Mouse (Mus musculus) left cerebral cortex, adult 9 months (tissue): Measurements from ENCODE around the gene Crip1.
A peak's percentile ranks its signal among the peaks of the same experiment; 100 is the strongest.

Experiments used
- DNase-seq, 2 experiments: peaks; one replicate each; pipeline ENCODE4 v3.0.0; 2022; ENCODE audit warnings: low spot score in 2 of 2

Gene Crip1

DNA sequence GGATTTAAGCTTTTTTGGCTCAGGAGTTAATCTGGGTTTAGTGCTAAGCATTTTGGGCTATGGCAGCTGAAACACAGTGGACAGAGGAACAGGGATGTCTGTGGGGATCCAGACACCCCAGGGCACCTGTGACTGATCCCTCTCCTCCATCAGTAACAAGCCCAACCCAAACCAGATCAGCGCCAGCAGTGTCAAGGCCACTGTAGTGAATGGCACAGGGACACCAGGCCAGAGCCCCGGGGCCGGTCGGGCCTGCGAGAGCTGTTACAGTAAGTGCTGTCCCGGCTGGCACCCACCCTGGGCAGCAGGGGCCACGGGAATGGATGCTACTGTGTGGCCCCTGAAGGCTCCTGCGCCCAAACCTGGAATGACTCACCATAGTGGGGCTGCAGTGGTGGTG lies 15.4 kb upstream of the Crip1 start:
- no peak for DNase-seq

DNA sequence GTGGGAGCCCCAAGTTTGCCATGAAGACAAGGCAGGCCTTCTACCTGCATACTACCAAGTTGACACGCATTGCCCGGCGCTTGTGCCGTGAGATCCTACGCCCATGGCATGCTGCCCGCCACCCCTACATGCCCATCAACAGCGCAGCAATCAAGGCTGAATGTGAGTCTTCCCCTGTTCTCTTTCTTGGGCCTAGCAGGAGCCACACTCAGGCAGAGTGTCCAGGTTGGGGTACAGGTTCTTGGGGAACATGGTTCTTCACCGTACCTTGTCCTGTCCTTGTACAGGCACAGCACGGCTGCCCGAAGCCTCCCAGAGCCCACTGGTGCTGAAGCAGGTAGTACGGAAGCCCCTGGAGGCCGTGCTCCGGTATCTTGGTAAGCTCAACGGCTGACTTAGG lies 14.5 kb upstream of the Crip1 start:
- DNase-seq = no peak

DNA sequence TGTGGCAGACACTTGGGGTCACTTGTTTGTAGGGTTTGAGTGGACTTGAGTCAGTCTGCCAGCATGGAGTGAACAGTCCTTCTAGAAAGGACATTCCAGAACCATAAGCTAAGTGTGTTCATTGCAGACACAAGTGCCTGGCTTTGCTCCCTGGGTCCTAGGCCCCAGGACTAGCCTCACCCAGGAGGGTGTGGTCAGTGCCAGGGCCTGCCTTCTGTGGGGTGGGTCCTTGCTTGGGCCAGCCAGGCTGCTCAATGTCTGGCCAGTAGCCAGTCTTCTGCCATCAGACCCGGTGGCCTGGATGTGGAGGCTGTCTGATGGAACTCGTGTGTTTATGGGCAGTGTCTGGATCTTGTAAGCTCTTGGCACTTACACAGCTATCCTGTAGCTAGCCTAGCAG lies 13.5 kb upstream of the Crip1 start:
- DNase-seq = no peak

DNA sequence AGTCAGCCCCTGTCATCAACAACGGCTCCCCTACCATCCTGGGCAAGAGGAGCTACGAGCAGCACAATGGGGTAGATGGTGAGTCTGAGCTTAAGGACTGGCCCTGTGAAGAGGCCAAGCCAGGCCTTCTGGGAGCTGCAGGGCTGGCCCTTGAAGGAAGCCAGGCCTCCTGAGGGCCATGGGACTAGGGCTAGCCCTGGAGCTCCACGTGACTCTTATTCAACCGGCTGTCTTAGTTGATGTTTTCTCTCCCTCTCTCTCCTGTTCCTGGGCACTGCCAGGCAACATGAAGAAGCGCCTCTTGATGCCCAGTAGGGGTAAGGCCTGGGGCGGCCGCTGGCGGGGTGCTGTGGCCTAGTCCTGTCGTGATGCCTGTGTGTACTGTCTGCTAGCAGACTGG lies 12.9 kb upstream of the Crip1 start:
- DNase-seq = no peak

DNA sequence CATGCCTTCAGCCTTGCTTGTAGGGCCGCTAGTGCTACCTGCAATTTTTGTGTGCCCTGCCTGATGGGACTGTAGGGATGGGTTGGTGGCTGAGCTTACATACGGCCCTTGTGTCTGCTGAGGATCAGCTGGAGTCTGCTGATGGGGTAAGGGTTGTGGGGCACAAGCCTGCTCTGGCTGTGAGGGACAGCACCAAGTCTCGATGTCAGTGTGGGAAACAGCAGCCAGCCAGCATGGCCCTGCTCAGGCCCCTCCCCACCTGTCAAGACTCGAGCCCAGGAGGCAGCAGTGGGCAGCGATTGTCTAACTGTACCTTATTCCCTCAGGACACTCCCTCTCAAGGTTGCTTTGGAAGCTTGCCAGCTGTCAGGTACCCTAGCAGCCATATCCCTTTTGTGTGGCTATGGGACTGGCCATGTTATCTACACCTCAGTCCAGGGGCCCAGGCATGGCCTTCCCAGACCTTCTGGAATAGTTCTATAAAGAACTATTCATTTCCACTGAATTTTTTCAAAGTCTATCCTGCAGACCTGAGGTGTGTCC lies 12.2 kb upstream of the Crip1 start:
- DNase-seq = no peak

DNA sequence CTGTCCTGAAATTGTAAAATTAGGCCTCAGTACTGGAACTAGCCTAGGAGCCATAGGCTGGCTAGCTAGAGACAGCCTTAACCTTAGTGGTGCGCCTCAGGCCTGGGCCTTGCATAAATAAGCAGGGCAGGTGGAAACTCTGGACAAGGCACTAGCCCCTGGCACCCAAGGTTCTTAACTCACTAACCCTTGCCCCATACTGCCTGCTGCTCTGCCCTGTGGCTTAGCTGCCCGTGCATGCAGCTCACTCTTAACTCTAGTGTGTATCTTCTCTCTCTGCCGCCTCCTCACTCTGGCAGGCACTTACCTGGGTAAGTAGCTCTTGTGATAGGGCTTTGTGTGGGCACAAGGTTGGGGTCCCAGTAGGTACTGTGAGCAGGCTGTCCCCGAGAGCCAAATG lies 11.6 kb upstream of the Crip1 start:
- DNase-seq = no peak

DNA sequence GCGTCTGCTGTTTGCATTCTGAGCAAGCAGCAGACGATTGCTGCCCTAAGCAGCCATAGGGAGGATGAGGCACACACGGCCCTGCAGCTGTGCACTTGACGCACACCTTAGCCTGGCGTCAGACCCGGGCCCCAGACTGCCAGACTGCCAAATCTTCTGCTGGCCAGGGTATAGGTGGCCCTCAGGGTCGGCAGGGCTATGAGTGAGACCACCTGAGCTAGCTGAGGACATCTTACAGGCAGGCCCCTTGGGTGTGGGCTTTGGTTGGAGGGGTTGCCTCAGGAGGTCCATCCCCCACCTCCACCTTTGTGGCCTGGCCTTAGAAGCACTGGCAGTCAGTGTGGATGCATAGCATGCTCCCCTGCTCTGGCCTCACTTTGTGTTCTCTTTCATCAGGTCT lies 10.7 kb upstream of the Crip1 start:
- DNase-seq = no peak

DNA sequence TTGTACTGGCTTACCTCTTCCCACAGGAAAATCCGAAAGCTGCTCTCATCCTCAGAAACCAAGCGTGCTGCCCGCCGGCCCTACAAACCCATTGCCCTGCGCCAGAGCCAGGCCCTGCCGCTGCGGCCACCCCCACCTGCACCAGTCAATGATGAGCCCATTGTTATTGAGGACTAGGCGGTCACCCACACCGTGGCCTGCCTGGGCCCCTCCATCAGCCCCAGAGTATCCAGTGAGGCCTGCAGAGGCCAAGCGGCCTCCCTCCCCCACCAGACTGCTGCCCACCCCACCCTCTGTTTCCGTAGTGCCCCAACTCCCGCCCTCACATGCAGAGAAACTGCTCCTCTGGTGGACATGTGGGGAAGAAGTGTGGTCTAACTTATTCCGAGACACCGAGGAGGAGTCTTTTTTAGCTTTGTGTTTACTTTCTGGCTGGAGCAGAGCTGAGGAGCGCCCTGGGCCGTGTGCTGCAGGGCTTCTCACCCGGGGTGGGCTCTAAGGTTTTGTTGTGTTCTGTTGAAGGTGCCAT lies 9.6 kb upstream of the Crip1 start:
- DNase-seq = no peak

DNA sequence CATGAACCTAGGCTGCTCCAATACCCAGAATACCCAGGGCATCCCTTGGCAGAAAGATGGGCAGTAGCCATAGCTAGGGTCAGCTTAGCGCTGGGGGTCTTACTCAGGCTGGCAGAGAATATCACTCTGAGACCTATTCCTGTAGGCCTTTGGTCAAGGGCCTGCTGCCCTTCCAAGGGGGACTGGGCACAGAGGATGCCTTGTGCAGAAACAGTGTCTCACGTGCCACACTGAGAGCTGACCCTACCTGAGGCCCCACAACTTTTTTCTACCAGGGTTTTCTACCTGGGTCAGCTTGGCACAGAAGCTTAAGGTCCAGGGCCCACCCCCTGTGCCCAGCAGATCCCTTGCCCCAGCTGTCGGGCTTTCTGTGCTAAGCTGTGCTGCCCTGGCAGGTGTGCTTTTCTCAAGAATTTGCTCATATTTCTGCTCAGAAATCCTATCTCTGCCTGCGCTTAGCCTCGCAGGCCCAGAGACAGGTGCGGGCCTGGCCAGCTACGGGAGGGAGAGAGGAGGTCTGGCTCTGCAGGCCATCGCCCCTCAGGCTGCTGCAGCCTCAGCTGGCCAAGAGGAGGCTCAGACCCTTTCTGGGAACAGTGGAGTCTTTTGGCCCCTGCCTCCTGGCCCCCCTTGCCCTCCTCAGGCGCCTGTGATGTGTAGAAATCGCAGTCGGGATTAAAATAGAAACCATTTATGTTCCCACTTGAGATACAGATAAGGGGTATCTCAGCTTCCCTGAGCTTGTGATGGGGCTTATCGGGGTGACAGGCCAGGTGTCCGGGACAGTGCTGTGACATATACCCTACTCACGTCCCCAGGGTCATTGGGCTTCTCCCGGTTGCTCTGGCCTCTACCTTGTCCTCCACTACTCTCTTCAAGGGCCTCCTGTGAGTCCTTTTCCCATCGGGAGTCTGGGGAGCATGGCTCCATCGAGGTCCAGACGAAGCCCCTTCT lies 8.6 kb upstream of the Crip1 start:
- no peak for DNase-seq

DNA sequence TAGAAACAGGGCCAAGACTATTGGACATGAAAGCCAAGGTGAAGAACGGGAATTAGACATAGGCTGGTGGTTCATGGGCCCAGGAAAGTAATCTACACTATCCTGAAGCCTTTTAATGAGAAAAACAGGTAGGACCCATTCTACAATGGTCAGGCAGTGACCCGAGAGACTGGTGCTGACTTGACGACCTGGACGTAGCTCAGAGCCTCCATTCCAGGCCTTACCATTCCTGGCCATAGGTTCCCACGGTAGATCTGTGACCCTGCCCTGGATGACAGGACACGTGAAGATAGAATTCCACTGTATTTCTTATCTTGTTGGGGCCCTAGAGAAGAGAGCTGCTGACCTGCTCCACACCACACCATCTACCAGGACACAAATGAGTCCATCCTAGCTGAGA lies 7.8 kb upstream of the Crip1 start:
- DNase-seq = no peak

DNA sequence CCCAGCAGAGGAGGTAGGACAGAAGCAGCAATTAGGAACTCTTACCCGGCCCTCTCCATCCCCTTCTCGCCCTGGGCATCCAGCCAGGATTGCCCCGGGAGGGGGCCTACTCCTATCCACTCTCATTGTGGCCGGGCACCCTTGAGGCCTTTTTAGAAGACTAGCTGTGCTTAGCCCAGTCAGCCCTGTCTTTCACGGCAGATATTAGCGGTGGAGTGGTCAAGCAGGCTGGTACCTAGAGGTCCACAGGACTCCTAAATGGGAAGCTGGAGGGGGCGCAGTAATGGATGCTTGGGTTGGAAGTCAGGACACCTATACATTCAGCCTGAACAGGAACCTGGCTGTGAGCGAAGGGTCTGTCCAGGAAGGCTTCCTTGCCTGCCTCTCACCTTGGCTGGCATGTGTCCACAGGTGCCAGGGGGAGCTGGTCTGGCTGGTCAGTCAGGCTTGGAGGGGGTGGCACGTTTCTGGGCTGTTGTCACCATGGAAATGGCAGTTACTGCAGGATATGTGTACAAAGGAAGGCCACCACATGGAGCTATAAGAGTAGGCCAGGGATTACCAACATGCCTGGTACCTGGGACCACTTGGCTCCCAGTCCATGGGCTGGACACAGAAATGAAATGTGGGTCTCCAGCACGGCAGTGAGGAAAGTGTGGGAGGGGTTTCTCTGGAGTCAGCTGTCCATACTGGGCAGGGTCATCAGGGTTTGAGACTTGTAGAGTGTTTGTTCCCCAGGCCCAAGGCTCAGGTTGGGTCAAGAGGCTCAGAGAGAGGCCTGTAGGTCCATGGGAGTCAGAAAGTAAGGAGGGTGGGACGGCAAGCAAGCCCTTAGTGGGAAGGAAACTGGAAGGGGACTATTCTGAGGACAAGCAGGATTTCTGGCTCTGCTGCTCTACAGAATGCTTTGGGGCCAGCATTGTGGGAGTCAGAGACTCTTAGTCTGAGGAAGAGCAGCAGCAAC lies 6.9 kb upstream of the Crip1 start:
- DNase-seq = no peak

DNA sequence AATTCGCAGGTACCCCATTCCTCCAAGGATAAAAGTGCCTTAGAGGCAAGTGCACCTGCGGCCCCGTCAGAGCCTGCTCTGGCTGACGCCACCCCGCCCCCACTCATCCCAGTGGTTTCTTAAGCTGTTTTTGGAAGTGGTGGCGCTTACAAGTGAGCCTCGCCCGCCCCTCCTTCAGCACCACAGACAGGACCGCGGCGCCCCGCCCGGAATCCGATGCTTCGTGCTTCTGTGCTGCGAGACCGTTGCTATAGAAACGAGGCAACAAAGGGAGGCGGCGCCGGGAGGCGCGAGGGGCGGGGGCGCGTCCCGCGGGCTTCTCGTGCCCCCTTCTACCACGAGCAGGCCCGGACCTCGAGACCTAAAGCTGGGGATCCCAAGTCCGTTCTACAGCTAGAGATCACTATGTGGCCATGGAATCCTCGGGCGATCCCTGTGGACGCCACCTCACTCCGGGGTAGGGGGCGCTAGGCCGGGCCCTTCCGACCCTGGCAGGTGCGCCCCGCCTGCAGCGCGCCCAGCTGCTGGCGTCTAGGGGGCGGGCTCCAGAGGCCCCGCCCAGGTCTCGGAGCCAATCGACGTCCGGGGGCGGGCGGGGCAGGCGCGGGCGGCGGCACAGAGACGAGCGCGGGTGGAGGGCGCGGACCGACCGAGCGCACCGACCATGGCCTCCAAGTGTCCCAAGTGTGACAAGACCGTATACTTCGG lies 6.1 kb upstream of the Crip1 start, which contains the start of gene Crip2:
Gene Crip2, plus strand, starts transcription at position 329 of the 708 bp plus-strand sequence.
- DNase-seq = peak; percentile 93

DNA sequence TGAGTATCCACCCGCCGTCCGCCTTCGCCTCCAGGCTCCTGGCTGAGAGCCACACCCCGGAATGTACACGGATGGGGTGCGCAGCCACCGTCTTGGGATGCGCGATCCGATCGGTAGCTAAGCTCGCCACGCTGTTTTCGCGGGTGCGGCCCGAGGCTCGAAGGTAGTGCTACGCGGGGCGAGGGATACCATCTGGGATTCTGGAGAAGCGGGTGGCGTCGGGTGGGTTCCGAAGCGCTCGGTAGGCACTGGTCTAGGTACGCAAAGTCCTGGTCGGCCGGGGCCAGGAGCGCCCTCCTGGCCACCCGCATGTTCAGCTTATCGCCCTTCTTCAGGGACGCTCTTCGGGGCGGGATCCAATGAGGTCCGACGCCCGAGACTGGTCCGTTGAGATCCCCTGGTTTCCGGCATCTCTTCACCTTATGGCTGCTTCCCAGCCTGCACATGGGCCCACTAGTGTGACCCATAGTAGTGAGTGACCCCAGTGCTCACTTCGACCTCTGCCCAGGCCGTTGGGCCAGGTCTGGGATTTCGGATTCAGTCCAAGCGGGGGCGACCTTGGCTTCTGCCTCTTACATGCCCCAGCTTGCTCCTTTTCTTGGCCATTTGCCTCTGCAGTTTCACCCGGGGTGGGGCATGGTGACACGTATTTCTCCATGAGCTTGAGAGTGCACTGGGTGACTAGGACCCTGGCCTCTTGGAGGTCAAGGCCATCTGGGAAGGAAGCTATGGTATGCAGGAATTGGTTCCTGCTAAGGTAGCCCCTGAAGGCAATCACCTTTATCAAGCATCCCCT lies 5.3 kb upstream of the Crip1 start:
- no peak for DNase-seq

DNA sequence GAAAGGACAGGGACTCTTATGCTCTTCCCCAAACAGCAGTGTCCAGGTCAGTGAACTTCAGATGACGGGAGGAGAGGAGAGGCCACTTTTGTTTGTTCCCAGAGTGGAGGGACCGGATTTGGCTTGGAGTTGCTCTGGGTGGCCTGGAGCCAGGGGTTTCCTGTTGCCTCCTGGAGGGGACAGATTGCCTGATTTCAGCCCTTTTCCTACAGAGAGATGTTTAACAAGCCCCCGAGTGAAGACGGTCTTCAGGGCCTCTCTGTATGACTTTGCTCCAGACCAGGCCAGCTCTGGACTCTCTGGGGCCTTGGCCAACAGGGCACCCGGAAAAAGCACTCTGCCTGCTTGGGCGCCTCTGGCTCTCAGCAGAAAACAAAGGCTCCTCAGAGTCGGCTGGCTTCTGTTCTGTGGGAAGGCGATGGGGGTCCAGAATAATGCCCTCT lies 4.6 kb upstream of the Crip1 start:
- DNase-seq = no peak

DNA sequence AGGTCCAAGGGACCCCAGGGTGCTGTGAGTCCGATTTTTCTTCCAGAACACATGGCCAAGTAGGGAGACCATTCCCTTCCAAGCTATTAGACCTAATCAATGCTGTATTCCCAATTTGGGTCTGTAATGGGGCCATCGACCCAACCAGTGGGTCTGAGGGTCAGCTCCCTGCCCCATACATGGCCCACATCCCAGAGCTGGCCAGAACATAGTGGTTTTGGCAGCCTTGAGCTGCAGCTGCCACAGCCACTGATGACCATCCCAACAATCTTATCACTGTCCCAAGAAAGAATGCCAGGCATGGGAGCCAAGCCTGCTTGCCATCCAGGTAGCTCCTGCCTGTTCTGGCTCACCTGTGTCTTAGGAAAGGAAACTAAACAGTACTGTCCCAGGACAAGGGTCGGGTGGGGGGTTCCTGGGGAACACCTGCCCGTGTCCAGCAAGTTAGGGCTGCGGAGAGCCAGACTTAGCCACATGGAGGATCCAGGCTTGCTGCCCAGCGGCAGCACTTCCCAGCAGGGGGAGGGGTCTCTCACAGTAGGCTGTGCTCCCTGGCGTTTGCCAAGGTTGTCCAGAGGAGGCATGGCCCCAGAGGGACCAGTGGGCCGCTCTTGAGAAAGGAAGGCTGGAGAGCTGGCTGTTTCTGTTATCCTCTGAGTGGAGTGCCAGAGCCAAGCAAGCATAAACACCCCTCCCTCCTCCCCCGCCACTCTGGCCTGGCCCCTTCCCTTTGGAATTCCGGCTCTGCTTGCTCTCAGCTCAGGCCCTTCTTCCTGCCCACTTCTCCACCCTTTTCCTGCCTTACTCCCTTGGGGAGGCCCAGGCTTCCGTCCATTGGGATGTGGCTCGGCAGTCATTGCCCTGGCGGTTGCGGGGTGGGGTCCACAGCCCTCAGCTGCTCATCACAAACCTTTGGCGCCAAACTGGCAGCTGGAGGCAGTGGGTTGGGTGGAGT lies 3.8 kb upstream of the Crip1 start:
- DNase-seq = no peak

DNA sequence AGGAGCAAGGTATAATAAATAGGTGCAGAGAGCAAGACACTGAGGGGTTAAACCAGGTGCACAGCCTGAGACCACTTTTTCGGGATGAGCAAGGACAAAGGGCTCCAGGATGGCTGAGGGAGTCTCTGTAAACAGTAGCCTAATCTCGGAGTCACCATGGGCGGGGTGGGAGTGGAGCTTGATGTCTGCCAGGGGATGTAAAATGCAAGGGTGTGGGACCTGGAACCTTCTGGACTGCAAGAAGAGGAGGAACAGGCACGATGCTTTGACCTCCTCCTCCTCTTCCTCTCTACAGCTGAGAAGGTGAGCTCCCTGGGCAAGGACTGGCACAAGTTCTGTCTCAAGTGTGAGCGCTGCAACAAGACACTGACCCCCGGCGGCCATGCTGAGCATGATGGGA lies 3.0 kb upstream of the Crip1 start:
- no peak for DNase-seq

DNA sequence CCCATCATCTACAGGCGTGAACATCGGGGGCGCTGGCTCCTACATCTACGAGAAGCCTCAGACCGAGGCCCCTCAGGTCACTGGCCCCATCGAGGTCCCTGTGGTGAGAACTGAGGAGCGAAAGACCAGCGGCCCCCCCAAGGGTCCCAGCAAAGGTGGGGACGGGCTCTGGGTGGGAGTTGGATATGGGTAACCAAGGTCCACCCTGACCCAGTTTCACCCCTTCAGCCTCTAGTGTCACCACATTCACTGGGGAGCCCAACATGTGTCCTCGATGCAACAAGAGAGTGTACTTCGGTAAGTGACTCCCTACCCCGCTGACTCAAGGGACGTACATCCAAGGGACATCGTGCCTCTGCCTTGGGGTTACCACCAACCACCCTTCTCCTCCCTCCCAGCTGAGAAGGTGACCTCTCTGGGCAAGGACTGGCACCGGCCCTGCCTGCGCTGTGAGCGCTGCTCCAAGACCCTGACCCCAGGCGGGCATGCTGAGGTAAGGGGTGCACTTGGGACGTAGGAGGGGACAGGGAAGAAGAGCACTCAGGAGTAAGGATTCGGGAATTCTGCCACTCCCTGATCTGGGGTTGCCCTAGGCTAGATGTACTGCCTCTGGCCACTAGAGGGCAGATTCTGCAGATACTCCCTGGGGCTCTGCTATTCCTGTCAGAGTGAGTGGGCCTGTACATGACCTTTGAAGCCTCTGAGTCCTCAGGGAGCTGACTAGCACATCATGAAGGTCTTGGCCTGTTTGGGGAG lies 1.9 kb upstream of the Crip1 start:
- no peak for DNase-seq

DNA sequence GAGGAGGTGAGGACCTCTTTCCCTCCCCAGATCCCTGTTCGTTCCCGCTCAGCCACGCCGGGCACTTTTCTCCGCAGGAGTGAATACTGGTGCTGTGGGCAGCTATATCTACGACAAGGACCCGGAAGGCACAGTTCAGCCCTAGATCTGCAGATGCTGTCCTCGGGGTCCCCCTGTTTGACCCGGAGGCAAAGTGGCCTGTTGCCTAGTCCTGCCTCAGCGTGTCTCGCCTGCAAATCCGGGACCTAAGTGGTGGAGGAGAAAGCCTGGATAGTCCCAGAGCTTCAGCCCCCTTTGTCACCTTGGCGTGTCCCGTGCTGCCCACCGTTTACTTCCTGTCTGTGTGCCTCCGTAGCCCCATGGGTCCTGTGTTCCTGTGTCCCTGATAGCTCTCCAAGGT lies 1.2 kb upstream of the Crip1 start:
- no peak for DNase-seq

DNA sequence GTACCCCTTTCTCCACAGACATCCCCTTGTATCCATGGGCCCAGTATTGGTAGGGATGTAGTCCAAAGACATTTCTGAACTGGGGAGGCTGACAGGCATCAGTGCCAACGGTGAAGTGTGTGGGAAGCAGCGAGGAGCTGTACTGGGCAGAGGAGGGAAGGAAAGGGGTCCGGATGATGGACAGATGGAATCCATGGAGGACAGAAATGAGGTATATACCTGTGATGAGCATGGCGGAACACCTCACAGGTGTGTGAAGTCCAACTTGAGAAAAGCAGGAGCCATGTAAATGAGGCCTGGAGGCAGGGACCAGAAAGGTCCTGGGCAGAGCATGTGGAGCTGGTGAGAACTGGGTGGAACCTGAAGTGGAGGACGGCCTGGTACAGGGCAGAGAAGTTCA lies 525 bp upstream of the Crip1 start:
- DNase-seq = no peak
